ENCODE assay signal across 8 mouse cellular contexts in genomic region chr11:113648690-113649352, GRCm38 (mm10). TPM values are rescaled to one million over a fixed set of nuclear protein-coding genes. Genes with fewer than 3 reads are reported as not detected.
DNase-seq lines count a peak whose midpoint lies in the region; ATAC-seq and TF ChIP-seq lines count a peak whose summit lies in the region.

Cog1 (plus strand) TSS chr11:113649169.

- no peaks in the 10 kb centered on the region for H3K9me3 ChIP-seq in midbrain, embryonic 11.5 days (ENCODE audit: control insufficient read depth, low read length)

- no peak; the same call in 1 of the 2 replicates for ATAC-seq in midbrain, embryonic 11.5 days (ENCODE audit: low FRiP score)
- no peak for ATAC-seq in frontal cortex, adult (ENCODE audit: low TSS enrichment)

- peak within 1 kb of the TSS; percentile 96 for H3K9ac ChIP-seq in midbrain, embryonic 11.5 days (ENCODE audit: low read length)

- 54% methylated on average over 26 of the region's 26 CpGs for WGBS in spleen, adult 2 months
- 44% methylated on average over 26 of the region's 26 CpGs for WGBS in large intestine, adult 2 months
- WGBS in midbrain, embryonic 11.5 days: 38% methylated on average over 26 of the region's 26 CpGs

- DNase-seq in spleen, adult 2 months (ENCODE audit: low read depth in 1 of 2, low spot score in 2 of 2): no peak
- no peak for DNase-seq in spleen, adult 12 weeks (ENCODE audit: low spot score)
- peak in 1 of 2 experiments; percentile 36 for DNase-seq in heart, adult 18-20 months
- no peak for DNase-seq in large intestine, adult 2 months (ENCODE audit: low read depth, low spot score)
- peak; percentile 90 for DNase-seq in midbrain, embryonic 11.5 days (ENCODE audit: low spot score, missing footprints)
- no peak for DNase-seq in spleen, postnatal 14 days (ENCODE audit: low spot score in 2 of 2)

- peak within 1 kb of the TSS; percentile 98 for H3K4me3 ChIP-seq in spleen, adult 2 months (ENCODE audit: extremely low read depth, insufficient read depth, insufficient read length)
- H3K4me3 ChIP-seq in cortical plate, adult 2 months (ENCODE audit: insufficient read depth, low read length): peak within 1 kb of the TSS; percentile 99
- peak within 1 kb of the TSS; percentile 94 for H3K4me3 ChIP-seq in midbrain, embryonic 11.5 days (ENCODE audit: low read depth, low read length)

- TF ChIP-seq POLR2A in spleen, adult 2 months (IDR thresholded peaks at IDR 0.05; ENCODE audit: low read depth, low read length): no peak
- no peak for TF ChIP-seq POLR2A in cortical plate, adult 2 months (IDR thresholded peaks at IDR 0.05; ENCODE audit: extremely low read depth, insufficient read depth, low read length)

- peak within 1 kb of the TSS; percentile 88 for H3K27ac ChIP-seq in spleen, adult 2 months (ENCODE audit: insufficient read depth, low read length)
- H3K27ac ChIP-seq in cortical plate, adult 2 months (ENCODE audit: insufficient read depth, low read length): peak within 1 kb of the TSS; percentile 100
- H3K27ac ChIP-seq in midbrain, embryonic 11.5 days (ENCODE audit: low read depth, low read length): peak within 1 kb of the TSS; percentile 87

- peaks cover 7% of the 10 kb centered on the region; the same call in 1 of the 2 replicates for H3K4me1 ChIP-seq in spleen, adult 2 months (ENCODE audit: control insufficient read depth, insufficient read depth, insufficient read length)
- peaks cover 4% of the 10 kb centered on the region for H3K4me1 ChIP-seq in cortical plate, adult 2 months (ENCODE audit: control insufficient read depth, insufficient read depth, low read length)
- peaks cover 13% of the 10 kb centered on the region; the same call in 1 of the 2 replicates for H3K4me1 ChIP-seq in midbrain, embryonic 11.5 days (ENCODE audit: control insufficient read depth, insufficient read depth, low read length)

- TF ChIP-seq CTCF in spleen, adult 2 months (IDR thresholded peaks at IDR 0.05; ENCODE audit: extremely low read depth, insufficient read depth, insufficient read length, insufficient replicate concordance): no peak
- no peak for TF ChIP-seq CTCF in cortical plate, adult 2 months (IDR thresholded peaks at IDR 0.05; ENCODE audit: extremely low read depth, insufficient read depth, low read length)

- H3K4me2 ChIP-seq in midbrain, embryonic 11.5 days: peak within 1 kb of the TSS; percentile 69

- peaks cover 19% of the 10 kb centered on the region for H3K36me3 ChIP-seq in spleen, adult 2 months (ENCODE audit: control insufficient read depth, insufficient read depth, low read length)
- H3K36me3 ChIP-seq in midbrain, embryonic 11.5 days (ENCODE audit: control insufficient read depth, insufficient read depth, low read length): peaks cover 5% of the 10 kb centered on the region; the same call in 1 of the 2 replicates

- no peaks in the 10 kb centered on the region for H3K27me3 ChIP-seq in spleen, adult 2 months (ENCODE audit: control insufficient read depth, insufficient read depth, low read length)
- no peaks in the 10 kb centered on the region; the same call in 1 of the 2 replicates for H3K27me3 ChIP-seq in midbrain, embryonic 11.5 days (ENCODE audit: control insufficient read depth, insufficient read depth, low read length)

RNA-seq across cellular contexts. Expression of gene Cog1, which starts in this region (rescaled TPM):
- polyA plus RNA-seq in spleen, adult 2 months (2012; rRNA removed): 33.7 and 40.6 TPM in 2 replicates
- polyA plus RNA-seq in cortical plate, adult 2 months (2012; rRNA removed): 69.9 and 70.6 TPM in 2 replicates
- total RNA-seq in heart, adult 18-20 months (2021): 10 to 100 TPM; 17.3 to 19.8 TPM
- polyA plus RNA-seq in large intestine, adult 2 months (2012; rRNA removed): 37.7 and 55.5 TPM in 2 replicates
- polyA plus RNA-seq in midbrain, embryonic 11.5 days (2014; fragmentation: Nextera tagmentation; extraction: Ambion mirVana): 30.0 and 30.1 TPM in 2 replicates
